Mouse (Mus musculus) urinary bladder, postnatal 4 days (tissue): Measurements from ENCODE around the gene Iqcf4.
"Not testable (repeated sequence)": the region's sequence is repeated elsewhere in the genome, so short reads cannot be mapped to it uniquely, and the experiment has no call there.

Source experiments
- DNase-seq, 2 experiments: peaks; one replicate each; pipeline ENCODE4 v3.0.0; 2021 to 2022; ENCODE audit warnings: low spot score in 2 of 2

Iqcf4 gene

DNA sequence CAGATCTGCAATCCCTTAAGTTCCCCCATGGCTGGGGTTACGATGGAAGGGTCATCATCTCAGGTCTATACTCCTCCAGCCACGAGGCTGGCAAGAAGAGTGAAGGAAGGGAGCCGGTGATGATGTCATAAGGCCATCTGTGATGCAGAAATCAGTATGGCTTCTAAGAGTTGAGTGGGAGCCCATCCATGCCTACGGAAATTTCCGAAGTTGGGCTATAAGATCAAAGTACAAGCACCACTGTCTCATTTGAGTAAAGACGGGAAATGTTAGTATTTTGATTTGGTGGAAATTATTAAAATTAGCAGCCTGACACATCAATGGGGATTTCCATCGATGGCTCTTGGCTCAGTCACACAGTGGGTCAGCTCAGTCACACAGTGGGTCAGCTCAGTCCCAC lies at the start of gene Iqcf4:
Gene Iqcf4, minus strand, starts transcription at position 101 of the 400 bp plus-strand sequence.
- peak in 1 of 2 experiments; percentile 42 for DNase-seq

DNA sequence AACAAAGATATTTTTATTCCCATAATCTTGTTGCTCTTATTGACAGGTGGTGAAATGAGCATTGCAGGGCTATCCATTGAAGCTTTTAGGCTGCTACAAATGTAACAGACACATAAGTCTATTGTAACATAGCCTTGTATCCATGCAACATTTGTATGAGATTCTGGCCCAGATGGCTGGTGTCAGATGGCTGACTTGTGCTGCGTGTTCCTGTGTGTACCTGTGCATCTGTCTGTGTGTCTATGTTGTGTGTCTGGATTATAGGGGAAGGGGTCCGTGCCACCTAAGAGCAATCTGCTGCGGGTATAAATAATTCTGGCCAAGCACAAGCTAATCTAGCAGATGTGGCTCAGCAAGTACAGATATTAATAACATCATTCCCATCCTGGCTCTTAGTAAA lies 46.7 kb upstream of the Iqcf4 start:
- DNase-seq = no peak

DNA sequence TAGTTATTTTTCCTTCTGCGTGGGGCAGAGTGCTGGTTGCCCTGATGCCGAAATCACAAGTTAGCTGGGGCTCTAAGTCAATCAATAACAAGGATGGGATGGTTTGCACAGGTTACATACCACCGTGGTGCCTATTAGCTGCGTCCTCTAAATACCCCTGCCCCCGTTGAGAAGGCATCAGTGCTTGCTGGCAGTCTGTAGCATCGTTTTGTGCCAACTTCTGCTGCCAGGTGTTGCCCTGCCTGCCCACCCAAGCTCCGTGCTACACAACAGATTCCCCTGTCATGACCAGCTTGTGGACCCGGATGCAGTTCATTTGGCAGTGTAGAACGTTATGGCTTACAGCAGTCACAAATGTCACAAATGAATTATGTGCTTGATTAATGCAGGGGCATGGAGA lies 45.5 kb upstream of the Iqcf4 start:
- no peak for DNase-seq

GRCm38 (mm10) chr9:106614616-106615015 lies 43.8 kb upstream of the Iqcf4 start:
- no peak for DNase-seq

GRCm38 (mm10) chr9:106613951-106614350 lies 43.2 kb upstream of the Iqcf4 start:
- DNase-seq = no peak

DNA sequence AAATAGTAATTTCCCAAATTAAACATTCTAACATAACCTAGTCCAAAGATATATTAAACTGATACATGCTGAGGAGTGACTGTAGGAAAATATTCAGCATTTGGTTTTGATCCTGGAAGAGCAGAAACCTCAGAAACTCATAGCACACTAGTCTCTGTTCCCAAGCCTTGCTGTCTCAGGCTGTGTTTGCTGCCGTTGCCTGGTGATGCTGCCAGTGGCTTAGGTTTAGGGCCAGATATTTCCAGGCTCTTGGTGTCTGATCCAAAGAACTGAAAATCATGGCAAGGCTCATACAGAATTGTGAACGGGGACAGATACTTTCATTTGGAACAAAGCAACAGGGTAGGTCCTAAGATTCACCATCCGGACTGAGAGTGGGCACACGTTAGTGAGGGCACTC lies 39.9 kb upstream of the Iqcf4 start:
- peak in 1 of 2 experiments; percentile 41 for DNase-seq

DNA sequence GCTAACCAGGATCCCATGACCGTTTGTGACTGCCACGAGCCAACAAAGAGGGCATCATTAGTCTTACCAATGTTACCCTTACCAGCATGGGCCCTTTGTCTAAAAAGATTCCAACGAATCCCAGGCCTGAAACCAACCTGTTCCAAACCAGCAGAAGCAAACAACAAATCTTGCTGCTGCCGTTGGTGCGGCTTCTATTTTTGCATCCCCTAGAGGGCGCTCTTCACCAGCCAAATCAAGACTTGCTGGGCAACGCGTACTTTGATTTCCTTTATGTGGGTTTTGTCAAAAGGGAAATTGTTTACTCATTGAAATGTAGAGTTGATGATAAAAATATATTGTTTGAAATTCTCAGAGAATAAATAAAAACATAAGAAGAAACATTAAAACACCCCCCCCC lies 29.8 kb upstream of the Iqcf4 start:
- DNase-seq = peak in 1 of 2 experiments; percentile 61

DNA sequence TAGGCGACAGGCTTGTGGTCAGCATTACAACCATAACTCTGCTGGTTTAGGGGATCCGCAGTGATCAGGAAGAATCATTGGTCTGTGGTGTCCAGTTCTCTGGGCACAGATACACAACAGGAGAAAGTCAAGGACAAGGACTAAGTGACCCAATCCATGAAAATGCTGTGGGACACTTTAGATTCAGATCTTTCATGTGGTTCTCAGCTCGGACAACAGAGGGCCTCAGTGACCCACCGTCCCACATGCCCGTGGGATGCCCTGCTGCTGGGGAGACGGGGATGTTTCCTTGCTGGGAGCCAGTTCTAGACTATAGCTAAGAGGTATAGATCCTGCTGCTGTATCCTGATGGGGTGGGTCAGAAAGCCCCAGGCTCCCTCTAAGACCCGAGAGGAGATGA lies 27.7 kb upstream of the Iqcf4 start:
- DNase-seq = peak in 1 of 2 experiments; percentile 38

DNA sequence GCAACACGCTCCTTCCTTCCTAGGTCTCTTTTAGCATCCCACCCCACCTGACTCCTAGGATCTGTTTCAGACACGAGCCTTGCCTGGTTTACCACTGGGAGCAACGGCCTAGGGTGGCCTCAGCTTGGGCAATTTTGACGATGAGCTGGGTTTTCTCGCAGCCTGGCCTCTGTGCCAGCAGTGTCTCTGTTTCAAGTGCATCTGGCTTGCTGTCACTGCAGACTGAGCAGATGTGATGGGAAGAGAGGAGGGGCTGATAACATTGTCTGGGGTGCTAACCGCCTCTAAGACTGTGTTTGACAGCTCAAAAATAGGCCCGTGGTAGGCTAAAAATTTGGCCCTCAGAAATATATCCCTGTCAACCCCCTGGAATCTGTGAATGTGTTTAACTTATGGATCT lies 25.0 kb upstream of the Iqcf4 start:
- DNase-seq = peak in 1 of 2 experiments; percentile 54

DNA sequence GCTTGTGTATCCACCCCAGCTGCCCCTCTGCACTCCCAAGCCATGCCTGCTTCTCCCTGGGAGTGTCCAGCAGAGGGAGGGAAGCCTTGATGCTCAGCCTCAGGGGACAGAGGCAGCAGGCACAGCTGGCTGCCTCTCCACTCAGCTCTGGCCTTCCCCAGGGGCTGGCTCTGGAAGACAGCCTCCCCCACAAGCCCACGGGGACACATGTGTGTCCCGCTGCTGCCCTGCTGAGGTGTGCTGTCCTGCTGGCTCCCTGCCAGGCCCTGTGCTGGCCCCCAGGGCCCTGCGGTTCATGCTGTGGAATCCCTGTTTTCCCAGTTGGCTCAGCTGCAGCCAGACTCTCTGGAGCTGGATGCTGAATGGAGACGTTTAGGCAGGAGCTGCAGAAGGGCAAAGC lies 24.6 kb upstream of the Iqcf4 start:
- not testable (repeated sequence) for DNase-seq

DNA sequence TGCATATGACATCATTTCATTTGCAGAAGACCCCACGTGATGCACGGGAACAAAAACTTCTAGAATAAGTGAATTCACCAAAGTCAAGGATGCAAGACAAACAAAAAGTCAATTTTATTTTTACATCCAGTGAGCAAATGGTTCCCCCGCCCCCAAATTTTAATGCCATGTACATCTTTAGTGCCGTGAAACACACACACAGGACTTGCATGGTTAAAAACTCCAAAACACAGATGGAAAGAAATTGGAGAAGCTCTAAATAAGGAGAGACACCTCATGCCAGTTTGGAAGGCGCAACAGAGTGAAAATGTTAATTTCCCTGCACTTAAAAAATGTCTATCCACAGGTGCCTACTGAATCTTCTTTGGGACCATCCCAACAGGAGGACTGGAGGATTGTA lies 21.4 kb upstream of the Iqcf4 start:
- DNase-seq = no peak

DNA sequence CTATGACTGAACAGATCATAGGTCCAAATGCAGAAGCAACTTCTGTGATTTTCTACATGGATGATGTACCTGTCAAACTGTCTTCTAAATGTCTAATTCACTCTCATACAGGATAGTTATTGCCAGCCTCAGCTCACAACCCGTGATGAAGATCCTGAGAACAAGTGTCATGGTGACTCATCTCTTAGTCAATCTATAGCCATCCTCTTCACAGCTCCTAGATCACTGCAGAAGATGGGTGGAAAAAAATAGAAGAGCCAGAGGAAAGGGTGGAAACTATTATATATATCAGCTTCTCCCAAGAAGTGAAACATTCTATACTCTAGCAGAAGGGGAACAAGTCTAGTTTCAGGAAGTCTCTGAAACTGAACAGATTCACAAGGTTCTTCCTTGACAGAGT lies 11.8 kb upstream of the Iqcf4 start:
- no peak for DNase-seq

GRCm38 (mm10) chr9:106580016-106580415 lies 9.2 kb upstream of the Iqcf4 start:
- peak in 1 of 2 experiments; percentile 34 for DNase-seq

GRCm38 (mm10) chr9:106576112-106576511 lies 5.3 kb upstream of the Iqcf4 start:
- DNase-seq = no peak

DNA sequence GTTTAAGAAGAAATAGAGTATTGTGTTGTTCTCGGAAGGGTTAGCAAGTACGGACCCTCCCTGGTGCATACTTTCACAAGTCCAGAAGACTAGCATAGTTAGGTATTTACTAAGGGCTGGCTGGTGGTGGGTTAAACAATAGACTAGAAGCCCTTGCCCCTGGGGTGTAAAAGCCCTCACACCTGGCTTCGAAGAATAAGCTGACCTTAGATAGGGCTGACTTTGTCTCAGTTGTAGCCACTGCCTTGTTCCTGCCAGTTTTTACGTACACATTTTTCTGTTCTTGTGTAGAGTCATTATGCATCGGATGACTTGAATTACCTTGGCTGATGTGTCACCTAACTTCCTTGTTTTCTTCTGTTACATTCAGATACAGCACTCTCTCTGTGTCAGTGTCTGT lies 2.6 kb upstream of the Iqcf4 start:
- peak in 1 of 2 experiments; percentile 10 for DNase-seq

DNA sequence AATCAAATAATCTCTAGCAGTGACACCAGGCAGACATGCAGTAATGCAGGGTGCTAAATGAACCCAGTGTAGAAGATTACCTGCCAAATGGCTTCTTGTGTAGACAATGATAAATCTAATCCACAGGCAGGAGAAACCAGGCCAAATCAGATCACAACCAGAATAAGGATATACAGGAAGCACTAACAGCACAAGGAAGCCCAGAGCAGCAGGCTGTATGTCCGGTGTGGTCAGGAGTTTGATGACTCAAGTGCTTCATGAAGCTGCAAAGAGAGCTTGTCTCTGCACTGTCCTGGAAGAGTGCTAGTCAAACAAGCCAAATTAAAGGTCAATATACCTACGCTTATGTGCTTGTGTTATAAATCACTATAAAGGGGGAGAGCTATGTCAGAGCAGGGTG lies 1.4 kb upstream of the Iqcf4 start:
- DNase-seq = no peak

DNA sequence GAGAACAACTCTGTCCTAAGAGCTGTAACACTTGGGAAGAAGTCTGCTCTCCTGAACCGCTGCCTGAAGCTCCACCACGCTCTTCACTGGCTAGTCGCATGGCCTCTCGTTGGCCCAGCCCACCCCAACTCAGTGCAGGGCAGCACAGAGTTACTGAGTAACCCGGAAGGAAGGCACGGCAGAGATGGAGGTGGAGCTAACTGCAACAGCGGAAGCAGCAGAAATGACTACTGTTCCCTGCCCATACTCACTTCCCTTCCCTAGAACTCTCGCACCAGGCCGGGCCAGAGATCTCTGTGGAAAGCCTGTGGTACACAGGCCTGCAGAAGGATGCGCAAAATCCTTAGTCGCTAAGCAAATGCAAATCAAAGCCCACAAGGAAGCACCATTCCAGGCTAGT lies 4.4 kb downstream of the Iqcf4 start:
- peak in 1 of 2 experiments; percentile 54 for DNase-seq

DNA sequence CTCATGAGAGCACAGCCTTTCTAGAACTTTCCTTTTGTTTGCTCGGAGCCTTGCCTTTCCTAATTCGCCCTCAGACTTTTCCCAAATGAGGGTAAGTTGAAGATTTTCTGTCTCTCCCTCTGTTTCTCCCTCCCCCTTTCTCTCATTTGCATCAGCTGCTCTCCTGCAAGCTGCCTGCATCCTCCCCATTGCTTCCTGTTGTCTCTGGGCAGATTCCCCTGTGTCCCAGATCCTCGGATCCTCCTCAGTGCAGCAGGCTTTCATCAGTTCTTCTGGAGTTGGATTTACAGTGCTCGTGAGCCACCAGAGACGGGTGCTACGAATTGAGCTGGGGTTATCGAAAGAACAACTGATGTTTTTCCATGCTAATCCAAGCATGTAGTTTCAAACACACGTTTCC lies 6.8 kb downstream of the Iqcf4 start:
- DNase-seq = no peak

- DNase-seq = no peak
Measured at GRCm38 (mm10) chr9:106562291-106562690, 8.5 kb downstream of the Iqcf4 start.

- no peak for DNase-seq
Measured at GRCm38 (mm10) chr9:106561531-106561930, 9.3 kb downstream of the Iqcf4 start, which contains the start of gene Iqcf3. Gene Iqcf3 (minus strand): TSS chr9:106561631.

DNA sequence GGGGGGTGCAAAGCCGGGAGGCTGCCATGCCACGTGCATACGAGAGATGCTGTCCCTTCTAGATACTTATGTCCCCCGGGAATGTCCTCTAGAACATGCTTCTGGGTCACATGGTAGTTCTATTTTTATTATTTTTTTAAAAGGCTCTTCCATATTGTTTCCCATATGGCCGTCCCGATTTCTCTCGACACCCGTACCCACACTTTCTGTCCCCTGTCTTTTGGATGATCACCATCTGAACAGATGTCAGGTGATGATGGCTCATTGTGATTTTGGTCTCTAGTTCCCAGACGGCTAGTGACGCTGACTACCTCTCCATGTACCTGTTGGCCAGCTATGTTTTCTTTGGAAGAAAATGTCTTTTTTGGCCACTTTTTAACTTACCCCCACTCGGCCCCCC lies 35.8 kb downstream of the Iqcf4 start:
- no peak for DNase-seq

- DNase-seq = no peak
Measured at GRCm38 (mm10) chr9:106534296-106534695, 36.5 kb downstream of the Iqcf4 start.

GRCm38 (mm10) chr9:106531833-106532232 lies 39.0 kb downstream of the Iqcf4 start:
- no peak for DNase-seq

- no peak for DNase-seq
Measured at GRCm38 (mm10) chr9:106519909-106520308, 50.9 kb downstream of the Iqcf4 start.

GRCm38 (mm10) chr9:106519433-106519832 lies 51.4 kb downstream of the Iqcf4 start:
- DNase-seq = no peak
